Mouse (Mus musculus) cerebellum, adult 8-10 months (tissue): Measurements from ENCODE around the gene Map3k4.

Experiments
- DNase-seq: peaks from one replicate; pipeline ENCODE4 v3.0.0; 2022

The Map3k4 gene

DNA sequence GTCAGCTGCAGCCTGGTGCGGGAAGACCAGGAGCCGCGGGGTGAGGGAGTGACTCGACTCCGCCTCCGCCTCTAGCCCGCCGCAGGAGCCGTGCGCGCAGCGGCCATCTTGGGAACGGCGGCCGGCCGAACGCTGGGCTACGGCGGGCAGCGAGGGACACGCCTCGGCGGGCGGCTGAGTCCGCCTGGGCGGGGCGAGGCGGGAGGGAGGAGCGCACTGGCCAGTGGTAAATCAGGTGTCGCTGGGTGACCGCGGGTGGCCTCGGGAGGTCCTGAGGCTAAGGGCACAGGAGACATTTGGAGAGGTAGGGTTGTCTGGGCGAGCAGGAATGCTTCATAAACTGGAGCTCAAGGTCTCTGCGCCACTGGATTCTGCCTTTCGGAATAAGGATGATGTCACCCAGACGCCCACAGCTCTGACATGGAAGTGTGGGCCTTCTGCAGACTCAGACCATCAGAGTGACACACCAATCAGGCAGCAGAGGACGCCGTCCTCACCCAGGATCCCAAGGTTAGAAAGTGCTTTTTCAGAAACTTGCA lies at the start of gene Map3k4:
TSS of gene Map3k4 (minus strand) at position 134 of the 539 bp plus-strand sequence.
- peak; percentile 98 for DNase-seq

DNA sequence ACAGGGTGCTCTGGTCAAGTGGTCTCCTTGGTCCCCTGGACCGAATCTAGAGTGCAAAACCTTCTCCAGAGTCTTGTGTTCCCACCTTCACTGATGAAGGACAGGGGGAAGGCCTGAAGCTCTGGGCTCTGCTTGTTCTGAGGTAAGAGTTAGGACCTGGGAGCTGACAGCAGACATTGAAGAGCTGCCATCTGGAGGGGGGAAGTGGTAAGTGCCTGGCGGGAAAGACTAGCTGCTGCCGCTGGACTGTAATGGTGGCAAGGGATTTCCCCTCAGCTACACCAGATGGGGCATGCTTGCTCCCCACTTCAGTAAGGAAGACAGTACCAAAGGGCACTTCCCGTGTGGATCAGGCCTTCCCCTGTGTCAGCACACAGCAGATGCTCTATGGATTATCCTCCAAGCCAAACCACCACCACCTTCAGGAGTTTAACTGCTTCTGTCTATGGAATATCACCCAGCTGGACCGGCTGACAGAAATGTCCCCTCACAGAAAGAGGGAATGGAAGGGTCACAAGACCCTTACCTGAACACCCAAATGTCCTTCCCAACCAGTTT lies 48.9 kb upstream of the Map3k4 start:
- peak; percentile 34 for DNase-seq

- no peak for DNase-seq
Measured at GRCm38 (mm10) chr17:12364426-12364735, 45.8 kb upstream of the Map3k4 start.

DNA sequence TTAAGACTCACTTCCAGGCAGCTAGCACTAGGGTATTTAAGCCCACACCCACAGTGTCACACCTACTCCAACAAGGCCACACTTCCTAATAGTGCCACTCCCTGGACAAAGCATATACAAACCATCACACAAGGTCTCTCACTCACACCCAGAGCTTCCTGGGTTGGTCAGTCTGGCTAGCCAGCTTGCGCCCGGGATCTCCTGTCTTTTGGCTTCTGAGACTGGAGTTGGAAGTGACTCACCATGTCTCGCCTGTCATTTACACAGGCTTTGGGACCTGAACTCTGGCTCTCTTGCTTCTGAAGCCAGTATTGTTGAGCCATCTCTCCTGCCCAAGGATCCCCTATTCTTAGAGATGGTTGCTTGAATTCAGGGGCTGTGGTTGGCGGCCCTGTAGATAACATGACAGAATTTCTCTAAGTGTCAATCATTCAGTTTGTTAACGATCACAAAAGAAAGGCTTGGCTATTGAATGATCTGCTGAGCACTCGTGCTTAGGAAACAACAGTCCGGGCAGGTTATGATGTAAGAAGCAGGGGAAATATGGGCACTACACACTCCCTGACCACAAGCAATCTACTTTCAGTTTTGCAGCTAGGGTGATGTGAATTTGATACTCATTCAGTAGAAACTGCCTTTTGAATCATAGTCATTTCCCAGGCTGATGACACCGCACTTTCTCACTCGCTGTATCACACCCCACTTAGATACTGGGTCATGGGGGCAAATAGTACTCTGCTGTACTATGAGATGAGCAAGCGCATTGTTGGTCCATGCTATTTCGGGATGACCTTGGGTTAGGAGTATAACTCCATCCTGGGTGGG lies 45.2 kb upstream of the Map3k4 start:
- DNase-seq: no peak

DNA sequence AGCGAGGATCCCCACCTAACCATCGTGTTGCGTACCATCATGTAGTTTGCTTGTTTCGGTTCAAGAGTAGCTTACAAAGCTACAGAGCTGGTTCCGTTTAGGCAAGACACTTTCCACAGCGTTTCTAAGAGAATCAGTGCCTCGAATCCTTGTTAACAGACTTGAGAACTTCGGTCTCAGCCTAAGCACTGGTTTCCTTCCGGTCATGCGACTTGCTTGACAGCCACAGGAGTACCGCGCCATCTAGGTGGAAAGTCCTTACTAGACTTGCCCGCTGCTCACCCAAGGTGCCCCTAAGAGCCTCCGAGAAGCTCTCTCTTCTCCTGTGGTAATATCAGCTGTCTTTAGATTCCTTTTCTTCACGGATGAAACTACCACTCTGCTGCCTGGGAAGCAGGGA lies 41.3 kb upstream of the Map3k4 start:
- DNase-seq: no peak

GRCm38 (mm10) chr17:12352781-12353180 lies 34.2 kb upstream of the Map3k4 start:
- no peak for DNase-seq

GRCm38 (mm10) chr17:12351564-12351963 lies 33.0 kb upstream of the Map3k4 start:
- no peak for DNase-seq

DNA sequence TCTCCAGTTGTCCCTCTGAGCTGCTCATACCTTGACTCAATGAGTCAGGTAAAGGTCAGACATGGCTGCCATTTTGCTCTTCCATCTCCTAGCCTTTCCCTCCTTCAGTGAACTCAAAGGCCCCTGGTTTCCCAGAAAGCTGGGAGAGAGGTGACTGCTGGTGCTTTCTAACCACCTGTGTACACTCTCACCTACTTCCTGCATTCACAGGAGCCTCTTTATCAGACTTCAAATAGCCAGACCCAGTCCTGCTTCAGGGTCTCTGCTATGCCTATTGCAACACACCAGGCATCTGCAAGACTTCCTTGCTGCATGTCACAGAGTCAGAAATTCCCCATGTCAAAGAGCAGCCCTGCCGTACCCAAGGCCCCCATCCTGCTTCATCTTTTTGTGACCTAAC lies 28.9 kb upstream of the Map3k4 start:
- DNase-seq: no peak

DNA sequence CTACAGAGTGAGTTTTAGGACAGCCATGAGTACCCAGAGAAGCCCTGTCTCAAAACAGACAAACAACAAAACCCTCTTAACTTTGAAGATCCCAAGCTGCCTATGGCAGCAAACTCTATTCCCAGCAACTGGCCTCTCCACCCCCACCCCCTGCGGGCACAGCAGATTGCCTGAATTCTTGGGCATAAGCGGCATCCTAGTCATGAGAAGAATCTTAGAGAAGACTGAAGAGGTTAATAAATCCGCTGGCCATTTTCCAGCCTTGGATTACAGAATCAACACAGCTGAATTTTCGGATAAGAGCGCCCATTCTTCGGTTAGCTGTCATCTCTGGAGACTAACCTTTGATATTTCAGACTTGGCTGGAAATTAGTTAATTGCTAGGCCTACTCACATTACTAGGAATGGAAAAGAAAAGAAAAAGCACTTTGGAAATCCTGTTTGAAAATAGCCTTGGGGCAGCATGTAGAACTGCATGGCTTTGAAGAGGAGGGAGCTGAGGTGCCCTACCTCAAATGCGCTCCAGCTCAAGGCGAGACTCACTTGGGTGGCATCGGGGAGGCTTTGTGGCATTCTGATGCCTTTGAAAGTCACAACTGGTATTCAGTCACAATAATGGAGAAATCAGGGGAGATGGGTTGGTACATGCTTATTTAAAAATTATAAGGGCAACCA lies 25.2 kb upstream of the Map3k4 start:
- no peak for DNase-seq

- no peak for DNase-seq
Measured at GRCm38 (mm10) chr17:12337156-12337555, 18.6 kb upstream of the Map3k4 start.

GRCm38 (mm10) chr17:12336073-12336868 lies 17.7 kb upstream of the Map3k4 start:
- DNase-seq: no peak

- DNase-seq: no peak
Measured at GRCm38 (mm10) chr17:12335115-12335514, 16.5 kb upstream of the Map3k4 start.

GRCm38 (mm10) chr17:12327847-12328518 lies 9.4 kb upstream of the Map3k4 start:
- DNase-seq: no peak

GRCm38 (mm10) chr17:12319786-12320185 lies 1.2 kb upstream of the Map3k4 start:
- no peak for DNase-seq

GRCm38 (mm10) chr17:12317954-12318651 lies 493 bp downstream of the Map3k4 start:
- DNase-seq: no peak

- DNase-seq: no peak
Measured at GRCm38 (mm10) chr17:12317607-12317953, 1.0 kb downstream of the Map3k4 start.

GRCm38 (mm10) chr17:12316251-12316650 lies 2.3 kb downstream of the Map3k4 start:
- no peak for DNase-seq

DNA sequence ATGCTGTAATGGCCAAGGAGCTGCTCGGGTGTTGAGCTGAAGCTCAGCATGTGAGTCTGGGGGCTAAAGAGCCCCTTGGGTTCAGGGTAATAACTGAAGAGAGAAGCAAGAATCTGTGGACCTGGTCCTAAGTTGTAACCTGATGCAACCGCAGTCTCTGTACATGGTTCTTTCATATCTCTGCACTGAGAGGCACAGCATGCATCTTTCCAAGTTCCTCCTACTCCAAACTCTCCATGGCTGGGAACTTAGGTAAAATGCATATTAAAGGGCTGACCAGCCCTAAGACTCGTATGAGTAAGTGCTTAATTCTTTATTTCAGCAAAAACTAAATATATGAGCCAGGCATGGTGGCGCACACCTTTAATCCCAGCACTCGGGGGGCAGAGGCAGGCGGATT lies 6.3 kb downstream of the Map3k4 start:
- DNase-seq: no peak

GRCm38 (mm10) chr17:12309493-12309892 lies 9.1 kb downstream of the Map3k4 start:
- no peak for DNase-seq

GRCm38 (mm10) chr17:12309059-12309458 lies 9.5 kb downstream of the Map3k4 start:
- no peak for DNase-seq

GRCm38 (mm10) chr17:12307251-12308135 lies 11.1 kb downstream of the Map3k4 start:
- DNase-seq: no peak
